Mouse (Mus musculus) erythroblast, embryonic 14.5 days (primary cell): ENCODE data around the gene Fdps.

Source experiments
- GATA1 ChIP-seq: IDR thresholded peaks from 2 replicates; pipeline ENCODE4 v1.6.1; 2012; ENCODE audit warnings: low read length, inconsistent platforms, mixed read lengths
- TAL1 ChIP-seq: IDR thresholded peaks from 3 replicates; pipeline ENCODE4 v1.6.1; 2012; ENCODE audit warnings: low read length, inconsistent platforms, mixed read lengths

GRCm38 (mm10) chr3:89088974-89089373 is 12.8 kb downstream of the Fdps start:
- no peak for TF ChIP-seq GATA1
- TF ChIP-seq TAL1, result no peak
